Mouse (Mus musculus) heart, postnatal 0 days (tissue): ENCODE results near the gene Mettl17. TPM values are rescaled to one million over a fixed set of nuclear protein-coding genes. Genes with fewer than 3 reads are reported as not detected.
"Not testable (repeated sequence)": the region's sequence is repeated elsewhere in the genome, so short reads cannot be mapped to it uniquely, and the experiment has no call there.

ENCODE experiments used
- ATAC-seq: fragments of 200-750 bp; cut with Nextera tagmentation; 2 replicates; pipeline ENCODE4 v1.8.0; 2017; ENCODE audit warnings: low read depth, moderate number of reproducible peaks, moderate library complexity; ENCODE audit not compliant: insufficient read depth
- DNase-seq: peaks from one replicate; pipeline ENCODE4 v3.0.0-alpha.2; 2016; ENCODE audit warnings: low spot score
- H3K27ac ChIP-seq: fragments of 300-500 bp; sonication (generic); 2 replicates; pipeline ENCODE4 v1.5.1; 2014; ENCODE audit warnings: low read depth, mild to moderate bottlenecking
- H3K27me3 ChIP-seq: fragments of 300-500 bp; sonication (generic); 2 replicates; pipeline ENCODE4 v1.6.1; 2014; ENCODE audit warnings: low read length, mixed read lengths; ENCODE audit not compliant: control insufficient read depth, insufficient read depth
- H3K36me3 ChIP-seq: fragments of 300-500 bp; sonication (generic); replicated peaks from 2 replicates; pipeline ENCODE4 v1.6.1; 2014; ENCODE audit warnings: low read length, mixed read lengths; ENCODE audit not compliant: control insufficient read depth, insufficient read depth
- H3K4me1 ChIP-seq: fragments of 300-500 bp; sonication (generic); 2 replicates; pipeline ENCODE4 v1.6.1; 2014; ENCODE audit warnings: antibody characterized with exemption; ENCODE audit not compliant: control insufficient read depth, insufficient read depth
- H3K4me2 ChIP-seq: fragments of 300-500 bp; sonication (generic); 2 replicates; pipeline ENCODE4 v1.6.1; 2014; ENCODE audit warnings: low read depth, mild to moderate bottlenecking, low read length, moderate library complexity
- H3K4me3 ChIP-seq: fragments of 300-500 bp; sonication (generic); 2 replicates; pipeline ENCODE4 v1.5.1; 2014; ENCODE audit warnings: low read depth, low read length
- H3K9ac ChIP-seq: fragments of 300-500 bp; sonication (generic); replicated peaks from 2 replicates; pipeline ENCODE4 v1.6.1; 2014; ENCODE audit warnings: low read depth, low read length, mixed read lengths
- H3K9me3 ChIP-seq: fragments of 300-500 bp; sonication (generic); replicated peaks from 2 replicates; pipeline ENCODE4 v1.6.1; 2016; ENCODE audit warnings: low read length; ENCODE audit not compliant: control insufficient read depth
- CTCF ChIP-seq: IDR thresholded peaks from 2 replicates; pipeline ENCODE4 v1.5.1; 2016; ENCODE audit warnings: antibody characterized with exemption, control low read depth, low read depth
- EP300 ChIP-seq: IDR thresholded peaks from 2 replicates; pipeline ENCODE4 v1.6.1; 2016; ENCODE audit warnings: antibody characterized with exemption, low read depth
- WGBS: fragments of 180-500 bp; shearing (Covaris S2); extraction: QIAGEN DNeasy Blood & Tissue Kit; methylation state at CpG from one replicate; pipeline ENCODE4 v1.1.7; 2014; 5-methylcytosine and 5-hydroxymethylcytosine counted together
- polyA plus RNA-seq: library from polyadenylated mRNA; unstranded; fragments of >200 nt; fragmentation: Nextera tagmentation; extraction: Ambion mirVana; gene quantifications from 2 replicates; pipeline ENCODE4 v1.2.1, GENCODE M21; 2015
- total RNA-seq: library from RNA; depleted of rRNA; stranded (reverse); fragments of >200 nt; gene quantifications from 2 replicates; pipeline ENCODE4 v1.2.3, GENCODE M21; 2014; ENCODE audit warnings: low replicate concordance; rRNA removed

Gene Mettl17
- 21.6 and 57.0 TPM in 2 replicates for total RNA-seq
- polyA plus RNA-seq: 27.2 and 37.7 TPM in 2 replicates

DNA sequence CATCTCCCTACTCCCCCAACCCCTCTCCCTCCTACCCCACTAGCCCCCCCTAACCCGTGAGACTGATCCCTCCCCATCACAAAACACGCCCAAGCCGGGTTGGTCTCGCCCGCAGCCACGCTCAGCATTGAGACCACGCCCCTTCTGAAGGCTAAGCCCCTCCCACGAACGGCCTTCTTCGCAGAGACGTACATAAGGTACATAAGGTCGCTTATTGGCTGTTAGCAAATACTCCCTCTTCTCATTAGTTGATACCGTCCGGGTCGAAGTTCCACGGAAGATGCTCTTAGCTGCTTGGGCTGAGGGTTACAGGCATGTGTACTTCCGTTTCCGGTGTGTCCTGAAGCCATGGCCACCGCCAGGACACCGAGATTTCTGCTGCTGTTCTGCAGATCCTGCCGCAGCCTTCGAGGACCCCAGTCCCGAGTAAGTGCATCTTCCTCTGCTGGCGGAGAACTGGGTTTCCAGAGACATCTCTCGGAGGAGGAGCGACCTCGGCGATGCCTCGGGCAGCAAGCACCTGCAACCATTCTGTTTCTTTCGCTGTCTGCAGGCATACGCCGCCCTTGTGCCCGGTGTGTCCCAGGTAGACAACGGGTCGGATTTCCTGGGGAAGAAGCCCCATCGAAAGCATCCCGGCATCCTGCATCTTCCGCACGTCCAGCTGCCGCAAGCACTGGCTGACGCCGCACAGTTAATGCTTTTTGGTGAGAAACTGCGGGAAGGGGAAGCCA is at the start of gene Mettl17:
TSS of gene Mettl17 (plus strand) at position 245 of the 734 bp plus-strand sequence.
- Histone ChIP-seq H3K36me3 (peaks cover 33% of the 10 kb centered on the region), H3K4me1 (peaks cover 7% of the 10 kb centered on the region; the same call in 1 of the 2 replicates), H3K9ac (peak within 1 kb of the TSS; percentile 74), H3K9me3 (no peaks in the 10 kb centered on the region), H3K4me3 (peak within 1 kb of the TSS; percentile 78), H3K27ac (peak within 1 kb of the TSS; percentile 77), H3K27me3 (no peaks in the 10 kb centered on the region), H3K4me2 (peak within 1 kb of the TSS; percentile 95)
- DNase-seq (peak; percentile 98), ATAC-seq (peak; percentile 96)
- TF ChIP-seq EP300: no peak
- TF ChIP-seq CTCF: 0 out of 2 replicates have a peak, but pooled peaks have one; percentile 13
- under 1% methylated on average over 43 of the region's 43 CpGs for WGBS

- not testable (repeated sequence) for H3K4me3 ChIP-seq, H3K36me3 ChIP-seq, H3K27me3 ChIP-seq, H3K4me1 ChIP-seq, H3K9ac ChIP-seq, H3K27ac ChIP-seq, DNase-seq, H3K4me2 ChIP-seq, H3K9me3 ChIP-seq, ATAC-seq
- TF ChIP-seq CTCF: peak; percentile 29; the same call in 1 of the 2 replicates
- 23% methylated on average over 2 of the region's 2 CpGs for WGBS
These were observed 46.2 kb upstream of the Mettl17 start for GRCm38 (mm10) chr14:51838480-51838879.

DNA sequence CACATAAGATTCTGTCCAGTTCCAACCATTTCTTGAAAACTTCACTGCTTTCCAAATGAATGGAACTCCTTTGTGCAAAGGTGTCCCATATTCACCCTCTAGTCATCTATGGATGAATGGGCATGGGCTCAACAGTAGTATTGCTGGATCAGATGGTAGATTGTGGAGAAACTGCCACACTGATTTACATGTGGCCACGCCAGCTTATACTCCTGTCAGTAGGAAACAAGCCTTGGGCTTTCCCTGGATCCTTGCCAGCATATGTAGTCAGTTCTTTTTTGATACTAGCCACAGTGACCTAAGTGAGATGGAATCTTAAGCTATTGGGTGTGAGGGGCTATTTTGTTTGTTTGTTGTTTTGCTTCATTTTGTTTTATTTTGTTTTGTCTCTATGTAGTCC is 42.4 kb upstream of the Mettl17 start:
- WGBS: 49% methylated on average over 1 of the region's 1 CpGs
- TF ChIP-seq CTCF: no peak
- TF ChIP-seq EP300: no peak
- Histone ChIP-seq H3K4me1 (no peaks in the 10 kb centered on the region; the same call in 1 of the 2 replicates), H3K4me2 (no peak overlapping the region), H3K27me3 (no peaks in the 10 kb centered on the region), H3K4me3 (no peak overlapping the region), H3K27ac (no peak overlapping the region), H3K36me3 (no peaks in the 10 kb centered on the region), H3K9ac (no peak overlapping the region), H3K9me3 (no peaks in the 10 kb centered on the region)
- DNase-seq (no peak), ATAC-seq (no peak)

GRCm38 (mm10) chr14:51842781-51843180 is 41.9 kb upstream of the Mettl17 start:
- TF ChIP-seq CTCF: no peak
- no peak for TF ChIP-seq EP300
- no peak overlapping the region for H3K4me2 ChIP-seq
- no peaks in the 10 kb centered on the region for H3K36me3 ChIP-seq
- ATAC-seq: no peak
- H3K27me3 ChIP-seq: no peaks in the 10 kb centered on the region
- H3K4me3 ChIP-seq: no peak overlapping the region
- no peaks in the 10 kb centered on the region; the same call in 1 of the 2 replicates for H3K4me1 ChIP-seq
- H3K9ac ChIP-seq: no peak overlapping the region
- 67% methylated on average over 2 of the region's 2 CpGs for WGBS
- no peak overlapping the region for H3K27ac ChIP-seq
- DNase-seq: no peak
- no peaks in the 10 kb centered on the region for H3K9me3 ChIP-seq

- Histone ChIP-seq H3K9me3 (no peaks in the 10 kb centered on the region), H3K9ac (no peak overlapping the region), H3K4me1 (no peaks in the 10 kb centered on the region; the same call in 1 of the 2 replicates), H3K27me3 (no peaks in the 10 kb centered on the region), H3K27ac (no peak overlapping the region), H3K36me3 (no peaks in the 10 kb centered on the region), H3K4me3 (no peak overlapping the region), H3K4me2 (no peak overlapping the region)
- TF ChIP-seq CTCF: no peak
- no peak for TF ChIP-seq EP300
- DNase-seq (no peak), ATAC-seq (no peak)
These were observed 40.8 kb upstream of the Mettl17 start for GRCm38 (mm10) chr14:51843882-51844281.
